Mouse (Mus musculus) small intestine, adult 2 months (tissue): Measurements from ENCODE around the gene 4930469K13Rik.

ENCODE experiments used
- CTCF ChIP-seq: fragments of 200-500 bp; IDR thresholded peaks from 2 replicates; pipeline ENCODE4 v1.5.1; 2012; ENCODE audit warnings: low read depth, mild to moderate bottlenecking, control low read depth, inconsistent platforms, low read length, moderate library complexity, mixed read lengths; ENCODE audit not compliant: insufficient replicate concordance, insufficient read length; ENCODE audit errors: extremely low read depth
- POLR2A ChIP-seq: fragments of 200-500 bp; IDR thresholded peaks from 2 replicates; pipeline ENCODE4 v1.6.1; 2012; ENCODE audit warnings: low read depth, mild to moderate bottlenecking, control low read depth, inconsistent platforms, low read length, moderate library complexity

DNA sequence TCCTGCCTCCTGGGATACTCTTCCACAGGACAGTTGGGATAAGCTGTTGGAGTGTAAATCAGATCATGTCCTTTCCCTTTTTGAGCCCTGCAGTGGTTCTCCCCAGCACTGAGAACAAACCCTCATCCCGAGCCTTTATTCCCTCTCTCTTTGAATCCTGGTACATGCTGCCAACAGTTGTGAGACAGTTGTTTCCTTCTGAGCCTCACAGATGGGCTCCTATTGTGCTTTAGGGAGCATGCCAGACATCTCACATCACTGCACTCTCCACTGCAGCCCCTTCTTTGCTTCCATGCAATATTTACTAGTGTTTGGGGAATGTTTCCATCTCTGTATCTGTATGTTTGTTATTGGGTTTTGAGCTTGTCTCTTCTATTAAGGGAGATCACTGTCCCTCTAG lies 6.6 kb upstream of the 4930469K13Rik start:
- TF ChIP-seq CTCF (no peak), POLR2A (no peak)
